Mouse (Mus musculus): ENCODE results near the gene Rpl7l1. TPM values are rescaled to one million over a fixed set of nuclear protein-coding genes. Genes with fewer than 3 reads are reported as not detected.

The Rpl7l1 gene
- 25.2 TPM for polyA plus RNA-seq (2014; fragmentation: Illumina TruSeq; extraction: RNeasy Lipid Tissue Mini Kit (QIAGEN cat#74804); ENCODE audit: low read depth, low replicate concordance)

DNA sequence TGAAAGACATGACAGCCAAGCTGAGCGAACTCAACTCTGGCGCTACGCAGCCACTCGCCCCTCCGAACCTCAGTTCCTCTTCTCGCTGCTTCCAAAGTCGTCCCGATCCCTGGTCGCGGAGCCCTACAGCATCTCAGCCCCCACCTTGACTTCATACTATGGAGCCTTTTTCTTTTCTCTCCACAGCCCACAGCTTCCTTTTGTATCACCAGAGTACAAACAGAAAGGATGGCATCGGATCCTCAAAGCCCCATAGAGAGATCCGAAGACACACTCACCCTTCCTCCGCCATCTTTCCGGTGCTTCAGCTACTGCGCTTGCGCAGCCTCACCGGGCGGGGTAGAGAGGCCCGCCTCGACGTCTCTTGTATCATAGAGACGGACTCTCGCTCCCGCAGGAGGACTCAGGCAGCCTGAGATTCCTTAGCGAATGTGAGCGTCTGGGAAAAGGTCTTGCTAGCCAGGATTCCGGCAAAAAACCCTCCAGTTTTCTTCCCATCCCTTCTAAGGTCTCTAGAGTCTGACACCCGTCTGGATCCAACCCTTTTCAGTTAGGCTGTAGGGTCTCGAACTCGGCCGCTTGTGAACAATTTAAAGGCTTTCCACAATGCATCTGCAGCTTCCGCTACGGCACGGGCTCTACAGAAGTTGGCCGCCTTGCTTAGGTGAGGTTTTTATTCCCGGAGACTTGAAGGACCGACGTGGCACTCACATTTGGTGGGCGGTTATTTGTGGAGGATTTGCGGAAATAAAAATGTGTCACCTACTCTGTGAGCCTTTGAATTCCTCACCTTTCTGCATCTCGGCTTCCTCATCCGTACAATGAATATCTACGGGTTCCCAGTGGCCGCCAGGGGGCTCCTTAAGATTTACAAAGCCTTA is at the start of gene Rpl7l1:
Rpl7l1 (minus strand) TSS at position 332 of the 881 bp plus-strand sequence.

DNA sequence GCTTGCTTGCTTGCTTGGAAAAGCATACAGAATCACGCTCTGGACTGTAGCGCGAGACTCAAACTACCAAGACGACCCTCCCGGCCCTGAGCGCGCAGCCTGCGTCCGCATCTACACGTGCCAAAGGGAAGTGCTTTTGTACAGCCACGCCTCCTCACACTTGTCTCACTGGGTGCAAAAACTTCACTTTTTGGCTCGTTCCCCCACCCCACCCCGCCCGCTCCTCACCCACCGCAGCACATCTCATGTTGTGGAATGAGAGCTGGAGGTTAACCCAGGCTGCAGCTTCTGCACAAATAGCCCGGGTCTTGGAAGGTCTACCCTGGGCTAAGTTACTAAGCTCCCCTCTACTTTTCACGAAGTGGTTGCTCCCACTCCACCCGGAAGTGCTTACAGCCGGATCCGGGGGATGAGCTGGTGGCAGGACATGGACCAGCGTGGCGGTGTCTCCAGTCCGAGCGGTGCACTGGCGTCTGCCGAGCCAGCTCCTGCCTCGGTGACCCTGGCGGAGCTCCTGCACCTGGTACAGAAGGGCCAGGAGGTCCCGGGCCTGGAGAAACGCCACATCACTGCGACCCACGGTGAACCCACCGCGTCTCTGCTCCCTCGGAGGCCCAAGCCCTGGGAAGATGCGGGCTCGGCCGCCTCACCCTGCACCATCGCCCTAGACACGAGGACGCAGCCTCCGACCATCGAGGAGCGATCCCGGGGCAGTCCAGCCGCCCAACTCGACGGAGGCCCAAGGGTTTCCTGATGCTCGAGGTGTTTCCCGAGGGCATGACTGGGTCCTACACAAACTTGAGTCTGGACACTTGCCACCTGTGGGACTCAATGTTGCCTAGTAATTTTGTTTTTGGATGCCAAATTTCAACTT is 9.8 kb downstream of the Rpl7l1 start, which contains the start of gene 2310039H08Rik:
2310039H08Rik (plus strand) TSS at position 232 of the 874 bp plus-strand sequence.

DNA sequence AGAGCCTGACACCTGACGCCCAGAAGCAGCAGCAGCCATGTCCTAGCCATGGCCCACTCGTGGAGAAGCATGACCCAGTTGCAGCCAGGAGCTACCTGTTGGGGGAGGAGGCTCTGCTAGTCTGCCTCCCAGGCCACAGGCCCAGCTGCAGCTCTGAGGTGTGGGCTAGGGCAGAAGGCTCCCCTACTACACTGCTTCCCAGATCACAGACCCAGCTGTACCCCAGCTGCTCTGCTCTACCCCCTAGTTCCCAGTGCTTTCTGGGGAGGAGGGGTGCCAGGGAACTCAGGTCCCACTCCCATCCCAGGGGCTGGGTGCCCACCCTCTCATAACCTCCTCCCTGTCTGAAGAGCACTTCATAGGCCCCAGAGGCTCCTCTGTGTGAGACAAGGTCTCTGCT is 18.9 kb downstream of the Rpl7l1 start, which contains the start of gene Ptcra:
Ptcra (minus strand) TSS at position 169 of the 400 bp plus-strand sequence.

DNA sequence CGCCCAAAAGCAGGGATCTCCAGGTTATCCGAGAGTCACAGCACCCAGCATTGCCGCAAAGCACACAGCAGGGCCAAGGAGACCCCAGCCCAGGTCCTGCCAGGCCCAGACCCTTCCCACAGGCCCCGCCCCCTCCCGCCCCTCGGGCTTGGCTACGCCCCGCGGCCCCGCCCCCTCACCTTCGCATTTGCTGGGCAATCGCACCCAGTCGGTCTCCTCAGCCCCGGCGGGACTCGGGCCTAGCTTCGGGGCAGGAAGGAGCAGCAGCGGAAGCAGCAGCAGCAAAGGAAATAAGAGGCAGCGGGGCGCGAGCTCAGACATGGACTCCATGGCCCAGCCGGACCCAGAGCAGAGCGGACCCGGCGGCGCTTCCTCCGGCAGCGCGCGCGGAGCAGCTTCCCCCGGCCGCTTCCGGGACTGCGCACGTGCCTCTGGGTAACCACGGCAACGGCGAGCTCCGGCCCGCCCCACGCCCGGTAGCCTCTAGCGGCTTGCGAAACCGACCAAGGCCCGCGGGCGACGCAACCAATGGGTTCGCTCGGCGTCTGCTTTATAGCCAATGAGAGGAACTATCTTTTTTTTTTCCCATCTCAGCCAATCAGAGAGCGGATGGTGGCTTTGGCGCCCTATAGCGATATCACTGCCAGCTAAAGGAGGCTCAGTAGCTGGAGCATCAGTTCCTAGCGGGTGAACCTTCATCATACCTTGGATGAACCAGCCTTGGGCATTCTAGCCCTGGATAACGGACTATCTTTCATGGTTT is 30.5 kb downstream of the Rpl7l1 start, which contains the start of gene Cnpy3:
Cnpy3 (minus strand) TSS at position 421 of the 763 bp plus-strand sequence.

GRCm38 (mm10) chr17:46728904-46729318 is 53.6 kb downstream of the Rpl7l1 start, which contains the start of gene Gnmt:
Gnmt (minus strand) TSS chr17:46729168.

Other genes starting within 250 kb of the Rpl7l1 start
- gene Cul9, start 236.3 kb downstream of the Rpl7l1 start, polyA plus RNA-seq (2014; fragmentation: Illumina TruSeq; extraction: RNeasy Lipid Tissue Mini Kit (QIAGEN cat#74804); ENCODE audit: low read depth, low replicate concordance): 0.44 TPM
- 0.22 TPM for gene Srf, start 226.5 kb downstream of the Rpl7l1 start, polyA plus RNA-seq (2014; fragmentation: Illumina TruSeq; extraction: RNeasy Lipid Tissue Mini Kit (QIAGEN cat#74804); ENCODE audit: low read depth, low replicate concordance)
- gene Ptk7, start 153.2 kb downstream of the Rpl7l1 start, polyA plus RNA-seq (2014; fragmentation: Illumina TruSeq; extraction: RNeasy Lipid Tissue Mini Kit (QIAGEN cat#74804); ENCODE audit: low read depth, low replicate concordance): not detected
- gene Klc4, start 136.7 kb downstream of the Rpl7l1 start, polyA plus RNA-seq (2014; fragmentation: Illumina TruSeq; extraction: RNeasy Lipid Tissue Mini Kit (QIAGEN cat#74804); ENCODE audit: low read depth, low replicate concordance): 0.41 TPM
- 0.95 TPM for gene Mrpl2, start 136.4 kb downstream of the Rpl7l1 start, polyA plus RNA-seq (2014; fragmentation: Illumina TruSeq; extraction: RNeasy Lipid Tissue Mini Kit (QIAGEN cat#74804); ENCODE audit: low read depth, low replicate concordance)
- gene Cul7, start 132.3 kb downstream of the Rpl7l1 start, polyA plus RNA-seq (2014; fragmentation: Illumina TruSeq; extraction: RNeasy Lipid Tissue Mini Kit (QIAGEN cat#74804); ENCODE audit: low read depth, low replicate concordance): 0.19 TPM
- gene Rrp36, start 108.3 kb downstream of the Rpl7l1 start, polyA plus RNA-seq (2014; fragmentation: Illumina TruSeq; extraction: RNeasy Lipid Tissue Mini Kit (QIAGEN cat#74804); ENCODE audit: low read depth, low replicate concordance): 3.3 TPM
- gene Mea1, start 103.9 kb downstream of the Rpl7l1 start, polyA plus RNA-seq (2014; fragmentation: Illumina TruSeq; extraction: RNeasy Lipid Tissue Mini Kit (QIAGEN cat#74804); ENCODE audit: low read depth, low replicate concordance): 4.2 TPM
- gene Klhdc3, start 101.8 kb downstream of the Rpl7l1 start, polyA plus RNA-seq (2014; fragmentation: Illumina TruSeq; extraction: RNeasy Lipid Tissue Mini Kit (QIAGEN cat#74804); ENCODE audit: low read depth, low replicate concordance): 5.9 TPM
- gene Ppp2r5d, start 77.6 kb downstream of the Rpl7l1 start, polyA plus RNA-seq (2014; fragmentation: Illumina TruSeq; extraction: RNeasy Lipid Tissue Mini Kit (QIAGEN cat#74804); ENCODE audit: low read depth, low replicate concordance): 8.6 TPM
- 0.50 TPM for gene Pex6, start 71.2 kb downstream of the Rpl7l1 start, polyA plus RNA-seq (2014; fragmentation: Illumina TruSeq; extraction: RNeasy Lipid Tissue Mini Kit (QIAGEN cat#74804); ENCODE audit: low read depth, low replicate concordance)
- gene Gnmt, start 53.5 kb downstream of the Rpl7l1 start, polyA plus RNA-seq (2014; fragmentation: Illumina TruSeq; extraction: RNeasy Lipid Tissue Mini Kit (QIAGEN cat#74804); ENCODE audit: low read depth, low replicate concordance): not detected
- gene Cnpy3, start 30.5 kb downstream of the Rpl7l1 start, polyA plus RNA-seq (2014; fragmentation: Illumina TruSeq; extraction: RNeasy Lipid Tissue Mini Kit (QIAGEN cat#74804); ENCODE audit: low read depth, low replicate concordance): 3.1 TPM
- not detected for gene Ptcra, start 19.0 kb downstream of the Rpl7l1 start, polyA plus RNA-seq (2014; fragmentation: Illumina TruSeq; extraction: RNeasy Lipid Tissue Mini Kit (QIAGEN cat#74804); ENCODE audit: low read depth, low replicate concordance)
- gene 2310039H08Rik, start 10.0 kb downstream of the Rpl7l1 start, polyA plus RNA-seq (2014; fragmentation: Illumina TruSeq; extraction: RNeasy Lipid Tissue Mini Kit (QIAGEN cat#74804); ENCODE audit: low read depth, low replicate concordance): 13.0 TPM
- gene Bicral, start 75.8 kb upstream of the Rpl7l1 start, polyA plus RNA-seq (2014; fragmentation: Illumina TruSeq; extraction: RNeasy Lipid Tissue Mini Kit (QIAGEN cat#74804); ENCODE audit: low read depth, low replicate concordance): 11.0 TPM
- gene Tbcc, start 108.0 kb upstream of the Rpl7l1 start, polyA plus RNA-seq (2014; fragmentation: Illumina TruSeq; extraction: RNeasy Lipid Tissue Mini Kit (QIAGEN cat#74804); ENCODE audit: low read depth, low replicate concordance): 0.66 TPM
- not detected for gene Prph2, start 127.8 kb upstream of the Rpl7l1 start, polyA plus RNA-seq (2014; fragmentation: Illumina TruSeq; extraction: RNeasy Lipid Tissue Mini Kit (QIAGEN cat#74804); ENCODE audit: low read depth, low replicate concordance)
- 27.8 TPM for gene Ubr2, start 227.9 kb upstream of the Rpl7l1 start, polyA plus RNA-seq (2014; fragmentation: Illumina TruSeq; extraction: RNeasy Lipid Tissue Mini Kit (QIAGEN cat#74804); ENCODE audit: low read depth, low replicate concordance)

All from sigmoid colon, adult 10 weeks (tissue).